Mouse (Mus musculus) telencephalon, adult 2 months (tissue): ENCODE measurements at regions not wholly inside any gene's neighbourhood (a gene's known extent, or its start where the extent isn't known, plus 50 kb on each side); places are given as distances from the start of the nearest gene placed in this dataset.

Source experiments
- DNase-seq: peaks from one replicate; pipeline ENCODE4 v3.0.0-alpha.2; 2011; ENCODE audit warnings: low read depth, low spot score

DNA sequence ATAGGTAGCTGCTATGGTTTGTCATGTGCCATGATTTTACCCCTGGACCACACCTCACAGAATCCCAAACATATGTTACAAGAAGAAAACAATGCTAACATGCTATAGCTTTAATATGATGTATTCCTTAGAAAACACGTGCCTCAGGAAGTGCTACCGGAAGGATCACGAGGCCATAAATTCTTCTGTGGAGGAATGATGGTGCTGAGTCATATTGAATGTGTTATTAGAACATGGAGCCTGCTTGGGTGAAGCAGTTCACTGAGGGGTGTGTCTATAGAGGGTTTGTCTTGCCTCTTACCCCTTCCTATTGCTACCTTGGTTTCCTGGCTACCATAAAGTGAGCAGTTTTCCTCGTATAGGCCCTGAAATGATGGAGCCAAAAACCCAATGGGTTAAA, 104.1 kb upstream of the Tsc22d2 start:
- no peak for DNase-seq

DNA sequence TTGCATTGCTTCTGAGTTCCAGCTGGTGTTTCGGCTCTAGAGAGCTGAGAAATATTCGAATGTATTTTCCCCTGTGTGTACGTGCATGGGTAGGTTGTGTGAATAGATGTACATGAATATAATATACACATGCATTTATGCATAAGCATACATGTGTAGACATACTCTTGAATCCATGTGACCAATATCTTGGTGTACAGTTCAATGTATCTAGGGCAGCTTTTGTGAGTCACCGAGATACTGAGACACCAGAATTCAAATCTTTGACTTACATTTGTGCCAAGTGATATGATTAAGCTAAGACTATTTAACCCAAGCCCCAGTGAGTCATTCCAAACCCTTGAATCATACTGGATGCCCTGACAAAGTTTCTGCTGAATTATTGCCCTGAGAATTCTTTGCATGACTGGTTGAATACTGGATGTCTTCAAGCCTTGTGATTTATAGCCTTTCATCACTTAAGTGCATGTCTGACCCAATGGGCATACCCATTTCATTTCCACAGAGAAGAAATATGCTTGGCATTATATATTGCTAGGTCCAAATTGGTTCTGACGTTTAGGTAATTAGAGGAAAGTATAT, 103.3 kb upstream of the Tsc22d2 start:
- no peak for DNase-seq

DNA sequence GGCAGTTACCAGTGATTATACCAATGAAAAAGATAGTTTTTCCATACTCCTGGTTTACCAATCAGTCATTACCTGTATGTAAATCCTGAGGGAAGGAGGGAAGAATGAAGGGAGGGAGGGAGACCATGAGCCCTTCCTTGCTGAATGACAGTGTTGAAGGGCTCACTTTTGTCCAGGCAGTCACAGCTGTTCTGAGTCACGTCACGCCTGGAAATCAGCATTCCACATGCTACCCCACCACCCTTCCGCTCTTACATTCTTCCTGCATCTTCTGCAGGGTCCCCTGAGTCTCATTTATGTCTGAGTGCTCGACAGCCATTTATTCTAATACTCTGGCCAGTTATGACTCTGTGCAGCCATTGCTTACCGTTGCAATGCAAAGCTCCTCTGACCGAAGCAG, 101.9 kb upstream of the Tsc22d2 start:
- no peak for DNase-seq

DNA sequence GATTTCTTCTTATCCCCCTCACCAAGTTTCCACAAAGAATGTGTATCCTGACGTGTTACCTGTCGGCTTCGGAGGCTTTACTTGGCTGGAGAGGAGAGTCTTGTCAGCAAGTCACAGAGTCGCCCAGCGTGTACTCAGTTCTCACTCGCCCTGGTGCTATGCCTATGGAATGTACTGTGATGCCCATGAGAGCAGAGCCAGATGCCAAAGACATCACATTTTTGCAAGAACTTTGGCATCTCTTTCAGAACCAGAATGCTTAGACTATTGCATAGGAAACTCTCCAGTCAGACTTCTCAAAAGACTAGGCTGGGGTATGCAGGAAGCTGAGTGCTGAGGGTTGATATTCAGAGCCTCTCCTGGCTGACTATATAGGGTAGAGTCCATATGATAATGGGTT, 99.3 kb upstream of the Tsc22d2 start:
- no peak for DNase-seq

DNA sequence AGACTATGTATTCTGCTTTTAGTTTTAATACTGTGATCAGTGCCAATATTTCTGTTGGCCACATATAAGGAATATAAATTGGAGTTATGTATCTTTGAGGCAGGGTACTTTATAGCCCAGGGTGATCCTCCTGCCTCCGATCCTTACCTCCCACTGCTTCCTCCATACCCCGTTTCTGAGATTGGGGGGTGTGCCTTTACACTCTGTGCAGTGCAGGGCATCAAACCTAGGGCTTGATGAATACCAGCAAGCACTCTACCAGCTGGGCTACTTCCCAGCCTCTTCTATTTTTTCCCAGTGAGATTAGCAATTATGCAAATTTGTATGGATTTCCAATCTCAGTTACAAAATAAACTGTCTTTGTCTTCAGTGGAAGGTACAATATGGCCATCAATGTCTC, 97.3 kb upstream of the Tsc22d2 start:
- no peak for DNase-seq

DNA sequence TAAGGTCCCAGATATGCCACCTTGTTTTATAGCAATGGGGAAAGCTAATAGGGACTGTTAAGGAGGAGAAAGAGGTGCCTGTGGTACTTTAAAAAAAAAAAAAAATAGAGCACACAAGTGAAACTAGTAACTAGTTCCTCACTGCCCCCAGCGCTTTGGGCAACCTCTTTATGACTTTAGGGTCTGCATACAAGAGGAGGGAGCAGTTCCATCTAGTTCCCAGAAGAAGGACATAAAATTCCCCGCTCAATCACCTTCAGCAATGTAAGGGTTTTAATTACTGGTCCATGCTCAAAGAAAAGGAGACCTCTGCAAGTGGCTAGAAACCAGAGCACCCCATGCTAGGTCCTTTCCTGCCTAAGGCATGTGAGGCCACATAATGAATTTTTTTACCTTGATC, 95.8 kb upstream of the Tsc22d2 start:
- DNase-seq = no peak

DNA sequence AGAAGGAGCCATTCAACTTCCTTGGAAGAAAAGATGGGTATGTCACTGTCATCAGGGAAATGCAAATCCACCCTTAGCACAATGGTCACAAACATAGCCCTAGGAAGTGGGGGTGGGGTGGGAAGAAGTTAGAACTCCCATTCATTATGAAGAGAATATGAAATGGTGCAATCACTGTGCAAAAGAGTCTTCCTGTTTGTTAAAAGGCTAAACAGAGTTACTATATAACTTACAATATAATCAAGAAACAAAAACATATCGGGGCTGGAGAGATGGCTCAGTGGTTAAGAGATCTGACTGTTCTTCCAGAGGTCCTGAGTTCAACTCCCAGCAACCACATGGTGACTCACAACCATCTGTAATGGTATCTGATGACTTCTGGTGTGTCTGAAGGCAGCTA, 95.1 kb upstream of the Tsc22d2 start:
- no peak for DNase-seq

DNA sequence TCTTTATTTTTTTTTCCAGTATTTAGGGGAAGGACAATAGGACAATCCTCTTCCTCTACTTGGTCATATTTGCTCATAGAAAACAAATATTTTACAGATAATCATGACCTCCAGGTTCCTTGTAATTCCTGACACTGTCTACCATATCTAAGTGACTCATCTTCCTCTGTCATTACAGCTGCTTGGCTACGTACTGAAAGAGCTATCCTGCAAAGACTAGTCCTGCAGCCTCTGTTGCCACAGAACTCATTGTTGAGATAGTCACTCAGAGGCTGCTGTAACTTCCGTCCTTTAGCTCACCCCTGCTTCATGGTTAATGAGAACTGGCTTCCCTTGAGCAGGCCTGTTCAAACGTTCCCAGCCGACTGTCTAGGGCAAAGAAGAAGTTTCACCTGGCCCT, 93.7 kb upstream of the Tsc22d2 start:
- no peak for DNase-seq

DNA sequence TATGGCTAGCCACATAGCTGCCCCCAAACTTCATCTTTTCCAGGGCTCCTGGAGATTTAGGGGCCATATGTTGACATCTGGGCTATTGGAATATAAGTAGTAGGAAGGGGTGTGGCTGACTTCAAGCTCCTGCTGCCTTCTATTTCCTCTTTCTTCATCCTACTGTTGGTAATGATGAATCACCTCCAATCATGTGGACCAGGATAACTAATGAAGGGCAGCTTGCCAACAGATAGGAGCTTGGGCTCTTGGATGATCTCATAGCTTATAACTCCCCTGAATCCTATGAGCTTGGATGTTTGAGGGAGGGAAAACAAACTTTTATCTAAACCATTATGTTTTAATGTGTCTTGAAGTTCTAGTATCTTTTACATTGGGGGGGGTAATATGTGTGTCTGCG, 92.2 kb upstream of the Tsc22d2 start:
- no peak for DNase-seq

DNA sequence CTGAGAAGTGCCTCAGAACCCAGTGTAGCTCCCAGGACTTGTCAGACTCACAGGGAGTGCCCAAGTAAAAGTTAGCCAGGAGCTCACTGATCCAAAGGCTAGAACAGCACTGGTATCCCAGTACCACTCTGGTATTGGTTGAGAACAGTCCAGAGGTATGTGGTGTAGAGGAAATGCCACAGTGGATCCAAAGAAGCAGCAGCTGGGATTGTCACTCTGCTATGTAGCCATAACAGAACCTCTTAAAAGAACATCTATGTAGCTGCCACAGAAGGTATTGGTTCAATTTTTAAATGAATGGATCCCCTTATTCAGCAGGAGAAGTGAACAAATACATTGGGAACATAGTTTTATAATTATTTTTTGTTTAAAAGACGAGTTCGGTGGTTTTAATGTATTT, 86.8 kb upstream of the Tsc22d2 start:
- DNase-seq = no peak

DNA sequence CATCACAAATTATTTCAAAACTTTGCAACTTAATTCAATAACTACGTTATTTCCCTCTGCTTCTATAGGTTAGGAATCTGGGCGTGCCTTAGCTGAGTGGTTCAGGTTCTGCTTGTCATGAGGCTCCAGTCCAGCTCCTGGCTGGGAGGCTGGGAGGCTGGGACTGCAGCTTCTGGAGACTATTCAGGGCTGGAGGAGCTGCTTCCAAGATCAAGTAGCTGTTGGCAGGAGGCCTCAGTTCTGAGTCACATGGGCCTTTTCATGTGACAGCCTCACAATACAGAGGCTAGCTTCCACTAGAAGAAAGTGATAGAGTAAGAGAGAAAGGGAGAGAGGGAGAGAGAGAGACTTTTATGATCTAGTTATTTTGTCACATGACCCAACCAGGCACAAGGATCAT, 84.3 kb upstream of the Tsc22d2 start:
- DNase-seq = no peak

DNA sequence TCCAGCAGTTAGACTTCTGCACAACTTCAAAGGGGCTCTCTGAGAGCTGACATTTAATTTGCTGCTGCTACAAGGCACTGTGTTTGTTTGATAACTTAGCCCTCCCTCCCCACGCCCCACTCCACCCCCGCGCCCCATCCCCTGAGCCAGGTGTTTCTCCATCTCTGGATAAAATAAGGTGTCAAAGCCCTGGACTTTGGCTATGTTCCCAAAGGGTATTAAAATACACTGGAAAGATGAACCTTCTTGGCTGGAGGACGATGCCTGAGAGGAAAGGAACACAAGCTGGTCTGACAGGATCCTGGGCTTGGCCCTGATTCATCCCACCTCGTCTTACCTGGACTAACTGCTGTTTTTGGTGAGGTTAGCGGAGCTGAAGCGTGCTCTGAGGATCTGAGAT, 80.5 kb upstream of the Tsc22d2 start:
- no peak for DNase-seq

DNA sequence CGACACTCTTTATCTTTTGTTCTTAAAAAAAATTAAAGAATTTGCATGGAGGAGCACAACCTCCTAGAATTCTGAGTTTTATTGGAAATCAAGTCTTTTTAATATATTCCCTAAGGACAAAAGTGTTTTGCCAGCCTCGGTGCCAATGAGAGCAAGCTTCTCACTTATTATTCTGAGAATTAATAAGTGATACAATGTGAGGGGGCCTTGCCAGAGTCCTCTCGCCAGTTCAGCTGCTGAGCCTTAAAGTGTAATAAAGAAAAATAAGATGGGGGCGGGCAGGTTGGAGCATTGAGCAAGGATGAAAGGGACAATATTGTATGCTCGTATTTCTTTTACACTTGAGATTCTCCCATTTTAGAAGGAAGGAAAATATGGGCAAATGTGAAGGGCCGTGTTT, 79.2 kb upstream of the Tsc22d2 start:
- no peak for DNase-seq

DNA sequence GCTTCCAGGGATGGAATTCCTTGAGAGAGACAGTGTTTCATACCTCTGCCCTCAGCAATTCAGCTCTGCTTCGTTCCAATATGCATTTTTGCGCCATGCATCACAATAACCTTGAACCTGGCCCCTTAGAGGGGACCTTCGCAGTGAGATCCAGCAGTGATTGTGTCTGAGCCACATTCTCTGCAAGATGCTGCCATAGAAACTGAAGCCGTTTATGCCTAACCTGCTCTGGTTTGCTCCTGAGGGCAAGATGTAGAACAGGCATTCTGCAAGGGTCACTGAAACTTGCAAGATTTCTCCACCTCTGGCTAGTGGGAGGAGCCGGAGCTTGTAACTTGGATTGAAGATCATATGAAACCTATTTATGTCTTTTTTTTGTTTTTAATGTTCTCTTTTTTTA, 78.4 kb upstream of the Tsc22d2 start:
- DNase-seq = no peak

DNA sequence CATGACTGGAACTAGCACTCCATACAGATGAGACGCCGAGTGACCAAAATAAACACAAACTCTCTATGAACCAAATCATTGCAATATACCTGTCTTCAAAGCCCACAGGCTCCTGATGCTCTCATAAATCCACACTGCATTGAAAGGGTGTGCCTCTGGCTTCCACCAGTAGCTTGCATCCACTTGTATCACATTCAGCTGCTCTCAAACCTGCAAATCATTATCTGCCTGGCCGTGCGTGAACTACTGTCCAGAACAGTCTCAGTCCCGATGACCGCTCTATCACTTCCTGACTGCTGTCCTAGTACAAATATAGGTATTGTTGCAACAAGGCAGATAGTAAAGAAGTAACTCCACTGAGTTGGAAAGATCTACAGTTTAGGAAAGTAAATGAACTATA, 77.9 kb upstream of the Tsc22d2 start:
- DNase-seq = no peak

DNA sequence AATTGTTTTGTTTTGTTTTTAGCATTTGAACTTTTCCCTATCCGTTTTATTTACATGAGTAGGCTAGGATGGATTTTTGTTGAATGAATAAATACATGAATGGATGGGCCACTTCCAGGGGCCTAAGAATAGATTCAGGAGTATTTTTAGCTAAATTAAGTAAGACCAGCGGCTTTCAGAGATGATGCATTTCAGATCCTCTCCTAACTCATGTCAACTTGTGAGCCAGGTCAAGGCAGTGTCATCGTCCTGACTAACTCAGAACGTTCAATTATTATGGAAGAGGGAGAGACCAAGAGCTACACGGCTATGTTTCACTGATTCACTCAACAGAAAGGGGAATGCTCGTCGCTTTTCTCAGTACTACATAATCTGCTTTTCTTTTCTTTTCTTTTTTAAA, 75.5 kb upstream of the Tsc22d2 start:
- no peak for DNase-seq

DNA sequence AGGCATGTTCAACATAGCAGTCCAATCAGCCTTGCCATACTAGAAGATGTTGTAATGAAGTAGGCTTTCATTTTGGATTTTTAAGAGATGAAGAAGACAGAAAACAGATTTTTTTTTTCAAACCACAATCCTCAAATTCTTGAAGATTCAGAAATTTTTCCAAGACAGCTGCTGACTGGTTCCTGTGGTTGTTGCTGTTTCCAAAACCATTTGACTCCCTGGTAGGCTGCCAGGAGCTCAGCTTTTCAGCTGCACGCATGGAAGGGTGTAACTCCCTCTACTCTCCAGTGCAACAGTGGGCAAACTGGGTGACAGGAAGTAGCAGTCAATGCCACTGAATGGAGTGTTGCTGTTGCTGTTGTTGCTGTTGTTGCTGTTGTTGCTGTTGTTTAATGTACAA, 72.4 kb upstream of the Tsc22d2 start:
- DNase-seq = no peak

DNA sequence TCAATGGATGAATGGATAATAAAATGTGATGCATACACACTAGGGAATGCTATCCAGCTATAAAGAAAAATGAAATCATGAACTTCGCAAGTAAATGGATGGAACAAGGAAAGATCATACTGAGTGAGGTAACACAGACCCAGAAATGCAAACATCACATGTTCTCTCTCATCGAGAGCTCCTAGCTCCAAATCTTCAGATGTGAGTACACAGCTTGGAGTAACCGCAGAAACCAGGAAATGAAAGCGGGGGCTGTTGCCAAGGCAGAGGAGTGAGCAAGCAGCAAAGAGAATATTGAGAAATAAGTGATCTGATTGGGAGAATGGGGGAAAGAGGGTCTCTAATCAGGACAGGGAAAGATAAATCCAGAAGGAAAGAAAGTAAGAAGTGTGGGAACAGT, 52.0 kb upstream of the Tsc22d2 start:
- no peak for DNase-seq

DNA sequence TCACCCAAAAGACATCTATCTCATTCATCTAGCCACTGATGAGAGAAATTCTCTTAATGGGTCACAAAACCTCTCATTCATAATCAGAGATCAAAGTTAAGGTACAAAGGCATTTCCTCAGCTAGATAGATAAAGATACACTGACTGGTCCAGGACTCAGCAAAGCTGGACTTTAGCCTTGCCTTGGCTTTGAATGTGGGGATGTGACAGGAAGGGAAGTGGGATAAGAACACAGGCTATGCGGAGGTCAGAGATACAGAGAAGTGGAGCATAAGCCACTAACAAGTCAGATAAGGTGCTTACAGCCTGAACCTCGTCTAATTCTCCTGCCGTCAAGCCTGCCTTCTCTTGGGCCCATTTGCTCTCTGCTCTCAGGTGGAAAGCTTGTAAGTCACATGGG, 50.0 kb upstream of the Tsc22d2 start:
- no peak for DNase-seq
